Mouse (Mus musculus): ENCODE results near the gene Kif7. TPM values are rescaled to one million over a fixed set of nuclear protein-coding genes. Genes with fewer than 3 reads are reported as not detected.

Kif7 gene
- polyA plus RNA-seq, 1 experiment: 1.00 TPM

GRCm38 (mm10) chr7:79661253-79661890 is 54.1 kb downstream of the Kif7 start:
- TF ChIP-seq POLR2A (IDR thresholded peaks at IDR 0.05; ENCODE audit: borderline replicate concordance, control insufficient read depth, low read depth, low read length): no peak
- no peaks in the 10 kb centered on the region; the same call in 1 of the 2 replicates for H3K4me1 ChIP-seq (ENCODE audit: control insufficient read depth, insufficient read depth, low read length)
- WGBS: 9% methylated on average over 5 of the region's 5 CpGs
- H3K4me3 ChIP-seq (replicated peaks; ENCODE audit: control insufficient read depth, low read depth, low read length): peak overlapping the region; percentile 91
- H3K27ac ChIP-seq (ENCODE audit: control insufficient read depth, insufficient read depth, low read depth, low read length, poor library complexity): no peak overlapping the region

- H3K27ac ChIP-seq (ENCODE audit: control insufficient read depth, insufficient read depth, low read depth, low read length, poor library complexity): peak overlapping the region; percentile 16; the same call in 1 of the 2 replicates
- H3K4me3 ChIP-seq (replicated peaks; ENCODE audit: control insufficient read depth, low read depth, low read length): peak overlapping the region; percentile 91
- H3K4me1 ChIP-seq (ENCODE audit: control insufficient read depth, insufficient read depth, low read length): no peaks in the 10 kb centered on the region; the same call in 1 of the 2 replicates
- under 1% methylated on average over 73 of the region's 73 CpGs for WGBS
- TF ChIP-seq CTCF (IDR thresholded peaks at IDR 0.05; ENCODE audit: control insufficient read depth, insufficient read depth, low read length): no peak
- TF ChIP-seq POLR2A (IDR thresholded peaks at IDR 0.05; ENCODE audit: borderline replicate concordance, control insufficient read depth, low read depth, low read length): no peak
These were observed 55.0 kb downstream of the Kif7 start for GRCm38 (mm10) chr7:79660291-79661150.

GRCm38 (mm10) chr7:79659578-79660290 is 55.8 kb downstream of the Kif7 start, which contains the start of gene Ticrr:
Gene Ticrr (plus strand): TSS chr7:79660196.
- peak; percentile 68; the same call in 1 of the 2 replicates for TF ChIP-seq POLR2A (IDR thresholded peaks at IDR 0.05; ENCODE audit: borderline replicate concordance, control insufficient read depth, low read depth, low read length)
- no peak for TF ChIP-seq CTCF (IDR thresholded peaks at IDR 0.05; ENCODE audit: control insufficient read depth, insufficient read depth, low read length)
- H3K4me1 ChIP-seq (ENCODE audit: control insufficient read depth, insufficient read depth, low read length): no peaks in the 10 kb centered on the region; the same call in 1 of the 2 replicates
- H3K27ac ChIP-seq (ENCODE audit: control insufficient read depth, insufficient read depth, low read depth, low read length, poor library complexity): peak within 1 kb of the TSS; percentile 16; the same call in 1 of the 2 replicates
- WGBS: under 1% methylated on average over 39 of the region's 39 CpGs
- peak within 1 kb of the TSS; percentile 91 for H3K4me3 ChIP-seq (replicated peaks; ENCODE audit: control insufficient read depth, low read depth, low read length)

GRCm38 (mm10) chr7:79654586-79654985 is 60.9 kb downstream of the Kif7 start:
- Histone ChIP-seq H3K4me3 (replicated peaks; ENCODE audit: control insufficient read depth, low read depth, low read length) (no peak overlapping the region), H3K4me1 (ENCODE audit: control insufficient read depth, insufficient read depth, low read length) (no peaks in the 10 kb centered on the region), H3K27ac (ENCODE audit: control insufficient read depth, insufficient read depth, low read depth, low read length, poor library complexity) (no peak overlapping the region)
- WGBS: 56% methylated on average over 1 of the region's 1 CpGs
- TF ChIP-seq POLR2A (IDR thresholded peaks at IDR 0.05; ENCODE audit: borderline replicate concordance, control insufficient read depth, low read depth, low read length): no peak
- TF ChIP-seq CTCF (IDR thresholded peaks at IDR 0.05; ENCODE audit: control insufficient read depth, insufficient read depth, low read length): no peak

- H3K4me1 ChIP-seq (ENCODE audit: control insufficient read depth, insufficient read depth, low read length): no peaks in the 10 kb centered on the region
- H3K4me3 ChIP-seq (replicated peaks; ENCODE audit: control insufficient read depth, low read depth, low read length): no peak overlapping the region
- H3K27ac ChIP-seq (ENCODE audit: control insufficient read depth, insufficient read depth, low read depth, low read length, poor library complexity): no peak overlapping the region
- WGBS: 78% methylated on average over 1 of the region's 1 CpGs
- no peak for TF ChIP-seq CTCF (IDR thresholded peaks at IDR 0.05; ENCODE audit: control insufficient read depth, insufficient read depth, low read length)
- no peak for TF ChIP-seq POLR2A (IDR thresholded peaks at IDR 0.05; ENCODE audit: borderline replicate concordance, control insufficient read depth, low read depth, low read length)
These were observed 61.3 kb downstream of the Kif7 start for GRCm38 (mm10) chr7:79654185-79654584.

GRCm38 (mm10) chr7:79649005-79649404 is 66.5 kb downstream of the Kif7 start:
- Histone ChIP-seq H3K4me1 (ENCODE audit: control insufficient read depth, insufficient read depth, low read length) (no peaks in the 10 kb centered on the region), H3K4me3 (replicated peaks; ENCODE audit: control insufficient read depth, low read depth, low read length) (no peak overlapping the region), H3K27ac (ENCODE audit: control insufficient read depth, insufficient read depth, low read depth, low read length, poor library complexity) (no peak overlapping the region)
- no peak for TF ChIP-seq POLR2A (IDR thresholded peaks at IDR 0.05; ENCODE audit: borderline replicate concordance, control insufficient read depth, low read depth, low read length)
- TF ChIP-seq CTCF (IDR thresholded peaks at IDR 0.05; ENCODE audit: control insufficient read depth, insufficient read depth, low read length): peak; percentile 68
- WGBS: 3% methylated on average over 3 of the region's 3 CpGs

Other genes with a start within 250 kb of the Kif7 start
- 74.2 and 180 TPM in 2 replicates for gene Polg, start 249.4 kb downstream of the Kif7 start, polyA plus RNA-seq (2011; ENCODE audit: insufficient read depth, insufficient read length, low replicate concordance, missing spikeins)
- not detected in 2 replicates for gene Rhcg, start 98.1 kb downstream of the Kif7 start, polyA plus RNA-seq (2011; ENCODE audit: insufficient read depth, insufficient read length, low replicate concordance, missing spikeins)
- 6.0 and 13.8 TPM in 2 replicates for gene Ticrr, start 55.5 kb downstream of the Kif7 start, polyA plus RNA-seq (2011; ENCODE audit: insufficient read depth, insufficient read length, low replicate concordance, missing spikeins)
- gene Plin1, start 17.2 kb upstream of the Kif7 start, polyA plus RNA-seq (2011; ENCODE audit: insufficient read depth, insufficient read length, low replicate concordance, missing spikeins): 2.3 TPM in 1 of 2 replicates, not detected in the other
- gene Pex11a, start 27.4 kb upstream of the Kif7 start, polyA plus RNA-seq (2011; ENCODE audit: insufficient read depth, insufficient read length, low replicate concordance, missing spikeins): 3.4 and 4.9 TPM in 2 replicates
- not detected in 2 replicates for gene Wdr93, start 27.4 kb upstream of the Kif7 start, polyA plus RNA-seq (2011; ENCODE audit: insufficient read depth, insufficient read length, low replicate concordance, missing spikeins)
- not detected in 2 replicates for gene Mesp1, start 78.1 kb upstream of the Kif7 start, polyA plus RNA-seq (2011; ENCODE audit: insufficient read depth, insufficient read length, low replicate concordance, missing spikeins)
- gene Mesp2, start 95.0 kb upstream of the Kif7 start, polyA plus RNA-seq (2011; ENCODE audit: insufficient read depth, insufficient read length, low replicate concordance, missing spikeins): not detected in 2 replicates
- gene Anpep, start 145.3 kb upstream of the Kif7 start, polyA plus RNA-seq (2011; ENCODE audit: insufficient read depth, insufficient read length, low replicate concordance, missing spikeins): 1.0 and 1.2 TPM in 2 replicates
- 9.0 and 14.5 TPM in 2 replicates for gene Ap3s2, start 204.9 kb upstream of the Kif7 start, polyA plus RNA-seq (2011; ENCODE audit: insufficient read depth, insufficient read length, low replicate concordance, missing spikeins)
- gene Arpin, start 219.6 kb upstream of the Kif7 start, polyA plus RNA-seq (2011; ENCODE audit: insufficient read depth, insufficient read length, low replicate concordance, missing spikeins): 0.84 and 2.4 TPM in 2 replicates